Mouse (Mus musculus): ENCODE results near the gene Acot1.

- TF ChIP-seq REST (IDR thresholded peaks at IDR 0.05; ENCODE audit: insufficient read depth, insufficient read length) (no peak), E2F4 (IDR thresholded peaks at IDR 0.05; ENCODE audit: insufficient read depth) (no peak), MYOG (IDR thresholded peaks at IDR 0.05; ENCODE audit: control insufficient read depth in 1 of 3, insufficient read depth in 1 of 3, insufficient read length in 2 of 3, low read depth in 2 of 3) (no peak), POLR2A (IDR thresholded peaks at IDR 0.05; ENCODE audit: insufficient read length, low read depth) (no peak), MYOD1 (IDR thresholded peaks at IDR 0.05; ENCODE audit: control insufficient read depth in 1 of 3, insufficient read length in 2 of 3, low read depth in 2 of 3) (no peak), CEBPB (IDR thresholded peaks at IDR 0.05; ENCODE audit: insufficient read depth, poor library complexity, severe bottlenecking) (no peak), POLR2AphosphoS2 (IDR thresholded peaks at IDR 0.05; ENCODE audit: insufficient read length, low read depth) (no peak)
Observed at GRCm38 (mm10) chr12:84060946-84061345, 51.7 kb downstream of the Acot1 start.

Data from myocyte (in vitro differentiated cells).